8 mouse cellular contexts compared by ENCODE assay signal in the genomic region with DNA sequence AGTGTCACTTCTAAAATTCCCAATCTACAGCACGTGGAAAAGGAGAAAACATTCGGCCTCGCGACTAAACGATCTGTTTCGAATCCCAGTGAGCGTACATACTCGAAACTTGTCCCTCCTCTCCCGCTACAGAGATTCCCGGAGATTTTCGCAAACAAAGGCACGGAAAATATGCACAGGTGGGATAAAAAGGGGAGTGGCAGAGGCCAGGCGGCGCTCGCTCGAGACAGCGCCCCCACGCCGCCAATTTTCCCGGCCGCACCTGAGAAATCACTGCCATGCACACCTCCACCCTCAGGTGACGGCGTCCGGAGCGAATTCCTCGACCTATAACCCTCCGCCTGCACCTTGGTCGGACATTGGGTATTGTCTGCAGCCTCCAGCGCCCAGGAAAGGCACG. TPM values are rescaled to one million over a fixed set of nuclear protein-coding genes. Genes with fewer than 3 reads are reported as not detected.
DNase-seq lines count a peak whose midpoint lies in the region; ATAC-seq and TF ChIP-seq lines count a peak whose summit lies in the region.

No protein-coding gene starts in this region.

- H3K27me3 ChIP-seq in heart, embryonic 16.5 days (ENCODE audit: control insufficient read depth, insufficient read depth, low read length): no peaks in the 10 kb centered on the region
- no peaks in the 10 kb centered on the region for H3K27me3 ChIP-seq in small intestine, adult 2 months (ENCODE audit: control insufficient read depth, insufficient read depth, low read length)

- peaks cover 8% of the 10 kb centered on the region for H3K4me1 ChIP-seq in heart, embryonic 16.5 days (ENCODE audit: control insufficient read depth, insufficient read depth, low read length)
- H3K4me1 ChIP-seq in small intestine, adult 2 months (ENCODE audit: control insufficient read depth, insufficient read depth, insufficient read length, low read length): peaks cover 5% of the 10 kb centered on the region; the same call in 1 of the 2 replicates

- TF ChIP-seq POLR2A in small intestine, adult 2 months (IDR thresholded peaks at IDR 0.05; ENCODE audit: low read depth, low read length): peak; percentile 51; the same call in 1 of the 2 replicates

- TF ChIP-seq CTCF in small intestine, adult 2 months (IDR thresholded peaks at IDR 0.05; ENCODE audit: extremely low read depth, insufficient read length, insufficient replicate concordance, low read depth, low read length): peak; percentile 50; the same call in 1 of the 2 replicates

- H3K9me3 ChIP-seq in heart, embryonic 16.5 days (replicated peaks; ENCODE audit: control insufficient read depth, low read length): no peaks in the 10 kb centered on the region

- H3K27ac ChIP-seq in heart, embryonic 16.5 days (ENCODE audit: low read length): peak overlapping the region; percentile 98
- H3K27ac ChIP-seq in small intestine, adult 2 months (ENCODE audit: insufficient read depth, low read depth, low read length): peak overlapping the region; percentile 94

- peak overlapping the region; percentile 97 for H3K9ac ChIP-seq in heart, embryonic 16.5 days (ENCODE audit: low read length)

- DNase-seq in ovary, postnatal 36 days (ENCODE audit: low spot score): peak; percentile 46
- DNase-seq in ovary, postnatal 10 days (ENCODE audit: low spot score): no peak
- peak; percentile 67 to 76 for DNase-seq in cerebellum, postnatal 14 days
- peak; percentile 76 to 86 for DNase-seq in kidney, postnatal 25 days
- peak; percentile 77 for DNase-seq in lung, postnatal 36 days

- H3K4me2 ChIP-seq in heart, embryonic 16.5 days (ENCODE audit: low read depth, low read length): peak overlapping the region; percentile 87

- H3K4me3 ChIP-seq in heart, embryonic 16.5 days (ENCODE audit: low read length): peak overlapping the region; percentile 91
- peak overlapping the region; percentile 88 for H3K4me3 ChIP-seq in small intestine, adult 2 months (ENCODE audit: low read depth, low read length)

- WGBS in heart, embryonic 16.5 days: 1% methylated on average over 30 of the region's 30 CpGs
- WGBS in small intestine, adult 2 months: 1% methylated on average over 30 of the region's 30 CpGs

- no peaks in the 10 kb centered on the region for H3K36me3 ChIP-seq in heart, embryonic 16.5 days (ENCODE audit: control insufficient read depth, insufficient read depth)
- H3K36me3 ChIP-seq in small intestine, adult 2 months (ENCODE audit: control insufficient read depth, insufficient read depth, low read length): no peaks in the 10 kb centered on the region

- ATAC-seq in heart, embryonic 16.5 days (replicated peaks; ENCODE audit: extremely low read depth, insufficient read depth, low FRiP score): no peak
- no peak for ATAC-seq in erythroid progenitor cell, adult 5-6 weeks (replicated peaks; ENCODE audit: low FRiP score, poor library complexity, severe bottlenecking)

RNA-seq across cellular contexts. Expression of a gene that starts 1.1 kb away (rescaled TPM):
- 22.9 and 27.5 TPM in 2 replicates for polyA plus RNA-seq in heart, embryonic 16.5 days (2015; fragmentation: Nextera tagmentation; extraction: Ambion mirVana)
- polyA plus RNA-seq in small intestine, adult 2 months (2012; rRNA removed): 3.1 and 9.0 TPM in 2 replicates
- total RNA-seq in erythroid progenitor cell, adult 5-6 weeks (2015; ENCODE audit: low replicate concordance): 0.36 and 4.2 TPM in 2 replicates
- 0.77 and 2.7 TPM in 2 replicates for total RNA-seq in erythroid progenitor cell, adult 5-6 weeks (2017; ENCODE audit: low replicate concordance)
